Mouse (Mus musculus): ENCODE results near the gene B130006D01Rik. TPM values are rescaled to one million over a fixed set of nuclear protein-coding genes. Genes with fewer than 3 reads are reported as not detected.

The B130006D01Rik gene
- polyA plus RNA-seq, 1 experiment from 2014 or later: 0.67 TPM

Other genes starting within 250 kb of the B130006D01Rik start
- 0.61 and 0.98 TPM in 2 replicates for gene Nxph3, start 209.0 kb upstream of the B130006D01Rik start, polyA plus RNA-seq (2014; fragmentation: Nextera tagmentation; extraction: Ambion mirVana)
- 13.7 and 13.9 TPM in 2 replicates for gene Ngfr, start 135.9 kb upstream of the B130006D01Rik start, polyA plus RNA-seq (2014; fragmentation: Nextera tagmentation; extraction: Ambion mirVana)
- gene Phb, start 56.6 kb upstream of the B130006D01Rik start, polyA plus RNA-seq (2014; fragmentation: Nextera tagmentation; extraction: Ambion mirVana): 244 and 253 TPM in 2 replicates
- 10.6 and 12.8 TPM in 2 replicates for gene Zfp652, start 10.9 kb upstream of the B130006D01Rik start, polyA plus RNA-seq (2014; fragmentation: Nextera tagmentation; extraction: Ambion mirVana)
- gene Phospho1, start 100.9 kb downstream of the B130006D01Rik start, polyA plus RNA-seq (2014; fragmentation: Nextera tagmentation; extraction: Ambion mirVana): not detected in 2 replicates
- 7.8 and 9.2 TPM in 2 replicates for gene Gngt2, start 113.6 kb downstream of the B130006D01Rik start, polyA plus RNA-seq (2014; fragmentation: Nextera tagmentation; extraction: Ambion mirVana)
- 2.1 and 2.4 TPM in 2 replicates for gene Abi3, start 118.9 kb downstream of the B130006D01Rik start, polyA plus RNA-seq (2014; fragmentation: Nextera tagmentation; extraction: Ambion mirVana)
- not detected in 2 replicates for gene B4galnt2, start 191.3 kb downstream of the B130006D01Rik start, polyA plus RNA-seq (2014; fragmentation: Nextera tagmentation; extraction: Ambion mirVana)

Measured in embryonic facial prominence, embryonic 11.5 days (tissue).